Mouse (Mus musculus): Measurements from ENCODE around the gene Arid1a. TPM values are rescaled to one million over a fixed set of nuclear protein-coding genes. Genes with fewer than 3 reads are reported as not detected.

Gene Arid1a
- polyA plus RNA-seq, 1 experiment from 2014 or later, result 30.5 TPM

- Histone ChIP-seq H3K27me3 (ENCODE audit: insufficient read depth, low read length) (no peaks in the 10 kb centered on the region), H3K36me3 (ENCODE audit: insufficient read depth, low read length) (peaks cover 37% of the 10 kb centered on the region), H3K4me3 (ENCODE audit: low read length) (no peak overlapping the region), H3K4me1 (ENCODE audit: insufficient read depth, low read length) (peaks cover 44% of the 10 kb centered on the region), H3K27ac (ENCODE audit: low read length) (0 out of 2 replicates have a peak overlapping the region, but pooled peaks have one; percentile 29), H3K4me2 (replicated peaks; ENCODE audit: low read depth, low read length) (no peak overlapping the region), H3K9me3 (ENCODE audit: low read length) (no peaks in the 10 kb centered on the region), H3K9ac (replicated peaks; ENCODE audit: low read length) (no peak overlapping the region)
- 76% methylated on average over 7 of the region's 7 CpGs for WGBS
- ATAC-seq (ENCODE audit: low FRiP score, low TSS enrichment), result no peak
Measured at GRCm38 (mm10) chr4:133677266-133677665, 79.3 kb downstream of the Arid1a start.

GRCm38 (mm10) chr4:133676189-133676588 is 80.4 kb downstream of the Arid1a start:
- H3K4me1 ChIP-seq (ENCODE audit: insufficient read depth, low read length), result peaks cover 50% of the 10 kb centered on the region
- 13% methylated on average over 3 of the region's 3 CpGs for WGBS

GRCm38 (mm10) chr4:133675594-133676016 is 81.0 kb downstream of the Arid1a start:
- Histone ChIP-seq H3K36me3 (ENCODE audit: insufficient read depth, low read length) (peaks cover 23% of the 10 kb centered on the region), H3K27ac (ENCODE audit: low read length) (peak overlapping the region; percentile 72), H3K4me3 (ENCODE audit: low read length) (no peak overlapping the region), H3K9me3 (ENCODE audit: low read length) (no peaks in the 10 kb centered on the region), H3K27me3 (ENCODE audit: insufficient read depth, low read length) (no peaks in the 10 kb centered on the region), H3K4me1 (ENCODE audit: insufficient read depth, low read length) (peaks cover 54% of the 10 kb centered on the region), H3K9ac (replicated peaks; ENCODE audit: low read length) (no peak overlapping the region), H3K4me2 (replicated peaks; ENCODE audit: low read depth, low read length) (0 out of 2 replicates have a peak overlapping the region, but pooled peaks have one; percentile 5)
- ATAC-seq (ENCODE audit: low FRiP score, low TSS enrichment), result peak; percentile 57
- WGBS, result 1% methylated on average over 5 of the region's 5 CpGs

More at GRCm38 (mm10) chr4:133676189-133676588, 80.4 kb downstream of the Arid1a start:
- ATAC-seq (ENCODE audit: low FRiP score, low TSS enrichment), result no peak
- no peaks in the 10 kb centered on the region for H3K9me3 ChIP-seq (ENCODE audit: low read length)
- no peaks in the 10 kb centered on the region for H3K27me3 ChIP-seq (ENCODE audit: insufficient read depth, low read length)
- no peak overlapping the region for H3K4me3 ChIP-seq (ENCODE audit: low read length)
- 0 out of 2 replicates have a peak overlapping the region, but pooled peaks have one; percentile 5 for H3K4me2 ChIP-seq (replicated peaks; ENCODE audit: low read depth, low read length)
- H3K9ac ChIP-seq (replicated peaks; ENCODE audit: low read length), result no peak overlapping the region
- peak overlapping the region; percentile 72 for H3K27ac ChIP-seq (ENCODE audit: low read length)
- peaks cover 29% of the 10 kb centered on the region for H3K36me3 ChIP-seq (ENCODE audit: insufficient read depth, low read length)

- Histone ChIP-seq H3K27ac (ENCODE audit: low read length) (peak overlapping the region; percentile 100), H3K4me2 (replicated peaks; ENCODE audit: low read depth, low read length) (peak overlapping the region; percentile 93), H3K4me3 (ENCODE audit: low read length) (peak overlapping the region; percentile 0; the same call in 1 of the 2 replicates), H3K9me3 (ENCODE audit: low read length) (no peaks in the 10 kb centered on the region), H3K27me3 (ENCODE audit: insufficient read depth, low read length) (no peaks in the 10 kb centered on the region), H3K36me3 (ENCODE audit: insufficient read depth, low read length) (peaks cover 10% of the 10 kb centered on the region), H3K9ac (replicated peaks; ENCODE audit: low read length) (peak overlapping the region; percentile 93; the same call in 1 of the 2 replicates), H3K4me1 (ENCODE audit: insufficient read depth, low read length) (peaks cover 60% of the 10 kb centered on the region)
- no peak for ATAC-seq (ENCODE audit: low FRiP score, low TSS enrichment)
- 54% methylated on average over 8 of the region's 8 CpGs for WGBS
Measured at GRCm38 (mm10) chr4:133674331-133674695, 82.3 kb downstream of the Arid1a start.

- ATAC-seq (ENCODE audit: low FRiP score, low TSS enrichment), result no peak
- Histone ChIP-seq H3K27ac (ENCODE audit: low read length) (peak overlapping the region; percentile 100), H3K4me2 (replicated peaks; ENCODE audit: low read depth, low read length) (peak overlapping the region; percentile 93), H3K4me1 (ENCODE audit: insufficient read depth, low read length) (peaks cover 60% of the 10 kb centered on the region), H3K9ac (replicated peaks; ENCODE audit: low read length) (peak overlapping the region; percentile 93), H3K36me3 (ENCODE audit: insufficient read depth, low read length) (peaks cover 7% of the 10 kb centered on the region), H3K27me3 (ENCODE audit: insufficient read depth, low read length) (no peaks in the 10 kb centered on the region), H3K9me3 (ENCODE audit: low read length) (no peaks in the 10 kb centered on the region), H3K4me3 (ENCODE audit: low read length) (peak overlapping the region; percentile 77)
- 21% methylated on average over 9 of the region's 10 CpGs for WGBS
Measured at GRCm38 (mm10) chr4:133673666-133674330, 82.8 kb downstream of the Arid1a start.

- Histone ChIP-seq H3K27ac (ENCODE audit: low read length) (peak overlapping the region; percentile 100), H3K4me3 (ENCODE audit: low read length) (peak overlapping the region; percentile 77), H3K9ac (replicated peaks; ENCODE audit: low read length) (peak overlapping the region; percentile 93), H3K4me2 (replicated peaks; ENCODE audit: low read depth, low read length) (peak overlapping the region; percentile 93), H3K27me3 (ENCODE audit: insufficient read depth, low read length) (no peaks in the 10 kb centered on the region), H3K9me3 (ENCODE audit: low read length) (no peaks in the 10 kb centered on the region), H3K4me1 (ENCODE audit: insufficient read depth, low read length) (peaks cover 60% of the 10 kb centered on the region), H3K36me3 (ENCODE audit: insufficient read depth, low read length) (no peaks in the 10 kb centered on the region)
- no peak; the same call in 1 of the 2 replicates for ATAC-seq (ENCODE audit: low FRiP score, low TSS enrichment)
- WGBS, result 1% methylated on average over 24 of the region's 24 CpGs
Measured at GRCm38 (mm10) chr4:133672845-133673647, 83.5 kb downstream of the Arid1a start.

GRCm38 (mm10) chr4:133671881-133672844 is 84.4 kb downstream of the Arid1a start, which contains the start of gene Pigv:
Gene Pigv, minus strand, starts transcription at chr4:133672647.
- Histone ChIP-seq H3K4me2 (replicated peaks; ENCODE audit: low read depth, low read length) (peak within 1 kb of the TSS; percentile 93), H3K9ac (replicated peaks; ENCODE audit: low read length) (peak within 1 kb of the TSS; percentile 93), H3K27ac (ENCODE audit: low read length) (peak within 1 kb of the TSS; percentile 100), H3K9me3 (ENCODE audit: low read length) (no peaks in the 10 kb centered on the region), H3K27me3 (ENCODE audit: insufficient read depth, low read length) (no peaks in the 10 kb centered on the region), H3K4me1 (ENCODE audit: insufficient read depth, low read length) (peaks cover 58% of the 10 kb centered on the region), H3K4me3 (ENCODE audit: low read length) (peak within 1 kb of the TSS; percentile 77), H3K36me3 (ENCODE audit: insufficient read depth, low read length) (no peaks in the 10 kb centered on the region; the same call in 1 of the 2 replicates)
- ATAC-seq (ENCODE audit: low FRiP score, low TSS enrichment), result peak; percentile 89
- under 1% methylated on average over 71 of the region's 76 CpGs for WGBS

GRCm38 (mm10) chr4:133671184-133671880 is 85.2 kb downstream of the Arid1a start:
- 3% methylated on average over 13 of the region's 13 CpGs for WGBS

More at GRCm38 (mm10) chr4:133671184-133671880, 85.2 kb downstream of the Arid1a start:
- Histone ChIP-seq H3K4me3 (ENCODE audit: low read length) (peak overlapping the region; percentile 77), H3K4me2 (replicated peaks; ENCODE audit: low read depth, low read length) (peak overlapping the region; percentile 93), H3K4me1 (ENCODE audit: insufficient read depth, low read length) (peaks cover 50% of the 10 kb centered on the region), H3K9me3 (ENCODE audit: low read length) (no peaks in the 10 kb centered on the region), H3K27ac (ENCODE audit: low read length) (peak overlapping the region; percentile 100), H3K9ac (replicated peaks; ENCODE audit: low read length) (peak overlapping the region; percentile 93), H3K36me3 (ENCODE audit: insufficient read depth, low read length) (peaks cover 4% of the 10 kb centered on the region; the same call in 1 of the 2 replicates), H3K27me3 (ENCODE audit: insufficient read depth, low read length) (no peaks in the 10 kb centered on the region)
- no peak for ATAC-seq (ENCODE audit: low FRiP score, low TSS enrichment)
